ENCODE assay signal across 21 mouse cellular contexts in the genomic region with DNA sequence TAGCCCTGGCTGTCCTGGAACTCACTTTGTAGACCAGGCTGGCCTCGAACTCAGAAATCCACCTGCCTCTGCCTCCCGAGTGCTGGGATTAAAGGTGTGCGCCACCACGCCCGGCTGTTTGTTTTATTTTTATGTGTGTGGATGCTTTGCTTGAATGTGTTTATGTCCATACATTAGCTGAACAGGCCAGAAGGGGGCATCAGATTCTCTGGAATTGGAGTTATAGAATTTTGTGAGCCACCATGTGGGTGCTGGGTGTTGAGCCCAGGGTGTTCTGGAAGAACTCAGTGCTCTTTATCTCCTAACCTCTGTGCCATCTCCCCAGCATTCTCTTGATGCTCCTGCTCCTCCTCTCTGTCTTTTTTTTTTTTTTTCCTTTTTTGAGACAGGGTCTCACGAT. TPM values are rescaled to one million over a fixed set of nuclear protein-coding genes. Genes with fewer than 3 reads are reported as not detected.
A peak's percentile ranks its signal among the peaks of the same experiment; 100 is the strongest.
DNase-seq lines count a peak whose midpoint lies in the region; ATAC-seq and TF ChIP-seq lines count a peak whose summit lies in the region.
"Had no signal": no experiment of that assay in that cellular context is flagged by ENCODE, and none has a peak within 500 bp of the region (broad histone marks: within the 10 kb centered on the region; RNA-seq: fewer than 3 reads in every experiment).

No protein-coding gene starts in this region.

- WGBS in hindbrain, embryonic 11.5 days, result 81% methylated on average over 6 of the region's 6 CpGs

- dilution Hi-C loops in CH12.LX (cut with MboI; ENCODE audit: extremely low pct_ligation_motif_present, extremely low pct_unique_long_range_greater_than_20kb, low sequenced_read_pairs), result no loop called here

- no peak for TF ChIP-seq EP300 in CH12.LX (IDR thresholded peaks at IDR 0.05; ENCODE audit: low read length)

- H3K9ac ChIP-seq in CH12.LX (ENCODE audit: insufficient read depth, low read depth), result no peak overlapping the region
- no peak overlapping the region for H3K9ac ChIP-seq in hindbrain, embryonic 11.5 days (ENCODE audit: low read depth, low read length)
- H3K9ac ChIP-seq: embryonic facial prominence, embryonic 15.5 days; forebrain, embryonic 12.5 days; hindbrain, embryonic 15.5 days; lung, embryonic 15.5 days had no signal

- H3K79me2 ChIP-seq in CH12.LX (replicated peaks; ENCODE audit: control insufficient read depth, extremely low read depth, insufficient read depth, poor library complexity, severe bottlenecking), result no peaks in the 10 kb centered on the region

- peak; percentile 31 for TF ChIP-seq CTCF in layer of hippocampus, adult 2 months (conservative IDR thresholded peaks at IDR 0.05)
- peak in 1 of 2 experiments; percentile 59; a peak in 2 of 4 replicates for TF ChIP-seq CTCF in CH12.LX (conservative IDR thresholded peaks at IDR 0.05 in 1 of 2, IDR thresholded peaks at IDR 0.05 in 1 of 2; ENCODE audit: low read depth in 2 of 2, low read length in 2 of 2)

- no peaks in the 10 kb centered on the region for H3K4me1 ChIP-seq in CH12.LX (ENCODE audit: control insufficient read depth in 1 of 2, insufficient read depth in 2 of 2)
- H3K4me1 ChIP-seq in hindbrain, embryonic 11.5 days (replicated peaks; ENCODE audit: control insufficient read depth, insufficient read depth, low read length), result no peaks in the 10 kb centered on the region
- H3K4me1 ChIP-seq: embryonic facial prominence, embryonic 15.5 days; forebrain, embryonic 12.5 days; hindbrain, embryonic 15.5 days; lung, embryonic 15.5 days; midbrain, embryonic 10.5 days had no signal

- TF ChIP-seq POLR2A in CH12.LX (IDR thresholded peaks at IDR 0.05; ENCODE audit: low read depth, low read length), result no peak

- no peak overlapping the region for H3K4me2 ChIP-seq in CH12.LX (ENCODE audit: insufficient read depth, low read depth, poor library complexity, severe bottlenecking)
- no peak overlapping the region for H3K4me2 ChIP-seq in hindbrain, embryonic 11.5 days (replicated peaks; ENCODE audit: low read depth, low read length)
- H3K4me2 ChIP-seq: embryonic facial prominence, embryonic 15.5 days; forebrain, embryonic 12.5 days; heart, embryonic 11.5 days; hindbrain, embryonic 15.5 days; lung, embryonic 15.5 days had no signal

- in situ Hi-C loops in CH12.LX (cut with MboI; ENCODE audit: low pct_ligation_motif_present, low pct_unique_long_range_greater_than_20kb, low sequenced_read_pairs), result no loop called here

- DNase-seq in layer of hippocampus, adult 2 months (ENCODE audit: low spot score in 2 of 2), result no peak
- no peak for DNase-seq in layer of hippocampus, postnatal 36 days
- peak; percentile 59 for DNase-seq in 416B (ENCODE audit: low read depth)
- peak; percentile 30 for DNase-seq in CH12.LX (ENCODE audit: extremely low read depth)
- no peak for DNase-seq in right cerebral cortex, adult 18-20 months
- no peak for DNase-seq in hindbrain, embryonic 11.5 days (ENCODE audit: low spot score)
- DNase-seq: adrenal gland, adult 8-10 months; cerebellum, postnatal 10 days; gastrocnemius, postnatal 25 days; heart, postnatal 14 days; kidney, adult 9 months; left cerebral cortex, postnatal 4 days; right cerebral cortex, postnatal 4 days had no signal

- H3K9me3 ChIP-seq in CH12.LX (replicated peaks; ENCODE audit: low read length), result no peaks in the 10 kb centered on the region
- no peaks in the 10 kb centered on the region for H3K9me3 ChIP-seq in hindbrain, embryonic 11.5 days (ENCODE audit: control insufficient read depth, low read length)
- H3K9me3 ChIP-seq: embryonic facial prominence, embryonic 15.5 days; forebrain, embryonic 12.5 days; hindbrain, embryonic 15.5 days; lung, embryonic 15.5 days; midbrain, embryonic 10.5 days had no signal

- H3K4me3 ChIP-seq in layer of hippocampus, adult 2 months, result no peak overlapping the region
- H3K4me3 ChIP-seq in CH12.LX (replicated peaks in 1 of 3; ENCODE audit: low read depth in 2 of 3, low read length in 2 of 3, poor library complexity in 1 of 3), result no peak overlapping the region
- H3K4me3 ChIP-seq in hindbrain, embryonic 11.5 days (ENCODE audit: low read depth, low read length), result no peak overlapping the region
- H3K4me3 ChIP-seq: embryonic facial prominence, embryonic 15.5 days; forebrain, embryonic 12.5 days; hindbrain, embryonic 15.5 days; lung, embryonic 15.5 days; midbrain, embryonic 10.5 days had no signal

- H3K27me3 ChIP-seq in CH12.LX (replicated peaks), result no peaks in the 10 kb centered on the region
- no peaks in the 10 kb centered on the region for H3K27me3 ChIP-seq in hindbrain, embryonic 11.5 days (ENCODE audit: control insufficient read depth, insufficient read depth, low read length)
- H3K27me3 ChIP-seq: embryonic facial prominence, embryonic 15.5 days; forebrain, embryonic 12.5 days; hindbrain, embryonic 15.5 days; lung, embryonic 15.5 days had no signal

- peaks cover 1 to 17% of the 10 kb centered on the region in 2 experiments for H3K36me3 ChIP-seq in CH12.LX (replicated peaks in 1 of 2; ENCODE audit: control insufficient read depth in 1 of 2, insufficient read depth in 1 of 2, low read length in 1 of 2)
- no peaks in the 10 kb centered on the region for H3K36me3 ChIP-seq in hindbrain, embryonic 11.5 days (ENCODE audit: control insufficient read depth, insufficient read depth, low read length)
- H3K36me3 ChIP-seq: embryonic facial prominence, embryonic 15.5 days; forebrain, embryonic 12.5 days; hindbrain, embryonic 15.5 days; lung, embryonic 15.5 days; midbrain, embryonic 10.5 days had no signal

- 0 out of 2 replicates have a peak, but pooled peaks have one; percentile 26 for ATAC-seq in megakaryocyte progenitor cell, adult 5-6 weeks (replicated peaks; ENCODE audit: poor library complexity)
- ATAC-seq in hindbrain, embryonic 11.5 days (ENCODE audit: low FRiP score), result no peak

- H3K27ac ChIP-seq in layer of hippocampus, adult 2 months, result no peak overlapping the region
- H3K27ac ChIP-seq in CH12.LX (ENCODE audit: insufficient read depth, low read depth), result no peak overlapping the region
- H3K27ac ChIP-seq in hindbrain, embryonic 11.5 days (ENCODE audit: low read depth, low read length), result no peak overlapping the region
- H3K27ac ChIP-seq: embryonic facial prominence, embryonic 15.5 days; forebrain, embryonic 12.5 days; hindbrain, embryonic 15.5 days; lung, embryonic 15.5 days; midbrain, embryonic 10.5 days had no signal

- peak; percentile 35 for TF ChIP-seq RAD21 in CH12.LX (IDR thresholded peaks at IDR 0.05; ENCODE audit: low read depth, low read length)

TF ChIP-seq in CH12.LX, 34 proteins besides CTCF, POLR2A, EP300 and RAD21:
- TF ChIP-seq MXI1 (IDR thresholded peaks at IDR 0.05; ENCODE audit: low read depth, low read length) (no peak), SMC3 (IDR thresholded peaks at IDR 0.05; ENCODE audit: low read depth, low read length) (peak; percentile 40), UBTF (IDR thresholded peaks at IDR 0.05; ENCODE audit: low read depth, low read length) (no peak), PAX5 (IDR thresholded peaks at IDR 0.05; ENCODE audit: low read length) (no peak)

RNA-seq across cellular contexts. Expression of a gene that starts 7.4 kb away (rescaled TPM):
- 10 to 100 TPM; 17.7 to 20.9 TPM for total RNA-seq in layer of hippocampus, adult 2 months (2021)
- total RNA-seq in layer of hippocampus, postnatal 36 days (2021), result 10 to 100 TPM; 18.4 to 20.9 TPM
- total RNA-seq in CH12.LX (2012; rRNA removed) (10.2 and 12.3 TPM in 2 replicates), CH12.LX (2014; rRNA removed) (5.8 and 7.0 TPM in 2 replicates)
- polyA plus RNA-seq in CH12.LX (2012; ENCODE audit: insufficient read length, low read depth), result 3.4 and 3.9 TPM in 2 replicates
- total RNA-seq in megakaryocyte progenitor cell, adult 5-6 weeks (2015), result 3.3 and 3.5 TPM in 2 replicates
- 2.2 and 4.1 TPM in 2 replicates for total RNA-seq in megakaryocyte progenitor cell, adult 5-6 weeks (2017)
- polyA plus RNA-seq in hindbrain, embryonic 11.5 days (2014; fragmentation: Nextera tagmentation; extraction: Ambion mirVana), result 31.9 and 33.2 TPM in 2 replicates

RNA-seq across cellular contexts. Expression of a gene that starts 7.5 kb away (rescaled TPM):
- total RNA-seq in layer of hippocampus, adult 2 months (2021), result 100 to 1,000 TPM in 1 of 2 experiments, 10 to 100 TPM in 1; 97.1 to 103 TPM
- 10 to 100 TPM; 92.2 to 99.8 TPM for total RNA-seq in layer of hippocampus, postnatal 36 days (2021)
- total RNA-seq in CH12.LX (2012; rRNA removed) (56.1 and 63.4 TPM in 2 replicates), CH12.LX (2014; rRNA removed) (55.1 and 62.2 TPM in 2 replicates)
- 68.8 and 70.7 TPM in 2 replicates for polyA plus RNA-seq in CH12.LX (2012; ENCODE audit: insufficient read length, low read depth)
- 35.3 and 37.8 TPM in 2 replicates for total RNA-seq in megakaryocyte progenitor cell, adult 5-6 weeks (2015)
- 35.4 and 58.6 TPM in 2 replicates for total RNA-seq in megakaryocyte progenitor cell, adult 5-6 weeks (2017)
- 49.8 and 51.8 TPM in 2 replicates for polyA plus RNA-seq in hindbrain, embryonic 11.5 days (2014; fragmentation: Nextera tagmentation; extraction: Ambion mirVana)

RNA-seq across cellular contexts. Expression of a gene that starts 30.5 kb away (rescaled TPM):
- 1 to 10 TPM in 1 of 2 experiments, under 1 TPM in 1; 0.91 to 1.6 TPM for total RNA-seq in layer of hippocampus, adult 2 months (2021)
- total RNA-seq in layer of hippocampus, postnatal 36 days (2021), result 1 to 10 TPM in 1 of 2 experiments, under 1 TPM in 1; 0.65 to 1.2 TPM
- 0.97 and 1.6 TPM in 2 replicates for total RNA-seq in CH12.LX (2012; rRNA removed)
- total RNA-seq in CH12.LX (2014; rRNA removed), result 1.3 and 1.4 TPM in 2 replicates
- 1.5 TPM in 1 of 2 replicates, not detected in the other for polyA plus RNA-seq in CH12.LX (2012; ENCODE audit: insufficient read length, low read depth)
- not detected in 2 replicates for total RNA-seq in megakaryocyte progenitor cell, adult 5-6 weeks (2015)
- 0.78 TPM in 1 of 2 replicates, not detected in the other for total RNA-seq in megakaryocyte progenitor cell, adult 5-6 weeks (2017)
- polyA plus RNA-seq in hindbrain, embryonic 11.5 days (2014; fragmentation: Nextera tagmentation; extraction: Ambion mirVana), result 0.66 TPM in 1 of 2 replicates, not detected in the other
- total RNA-seq: heart, postnatal 14 days; left cerebral cortex, postnatal 4 days had no signal
- polyA plus RNA-seq: neural tube, embryonic 14.5 days had no signal

RNA-seq across cellular contexts. Expression of a gene that starts 30.6 kb away (rescaled TPM):
- 1 to 10 TPM; 4.9 to 5.6 TPM for total RNA-seq in layer of hippocampus, adult 2 months (2021)
- total RNA-seq in layer of hippocampus, postnatal 36 days (2021), result 1 to 10 TPM; 6.5 to 8.2 TPM
- total RNA-seq in CH12.LX (2012; rRNA removed) (41.3 and 57.2 TPM in 2 replicates), CH12.LX (2014; rRNA removed) (44.4 and 51.6 TPM in 2 replicates)
- 34.2 and 46.5 TPM in 2 replicates for polyA plus RNA-seq in CH12.LX (2012; ENCODE audit: insufficient read length, low read depth)
- 12.3 and 23.4 TPM in 2 replicates for total RNA-seq in megakaryocyte progenitor cell, adult 5-6 weeks (2015)
- 17.4 and 19.5 TPM in 2 replicates for total RNA-seq in megakaryocyte progenitor cell, adult 5-6 weeks (2017)
- 31.4 and 36.8 TPM in 2 replicates for polyA plus RNA-seq in hindbrain, embryonic 11.5 days (2014; fragmentation: Nextera tagmentation; extraction: Ambion mirVana)

RNA-seq across cellular contexts. Expression of a gene that starts 56.6 kb away (rescaled TPM):
- 10 to 100 TPM; 15.7 to 18.3 TPM for total RNA-seq in layer of hippocampus, adult 2 months (2021)
- total RNA-seq in layer of hippocampus, postnatal 36 days (2021), result 10 to 100 TPM; 16.8 to 17.4 TPM
- total RNA-seq in CH12.LX (2012; rRNA removed), result 40.2 and 52.0 TPM in 2 replicates
- 35.1 and 40.6 TPM in 2 replicates for total RNA-seq in CH12.LX (2014; rRNA removed)
- polyA plus RNA-seq in CH12.LX (2012; ENCODE audit: insufficient read length, low read depth), result 41.2 and 41.6 TPM in 2 replicates
- total RNA-seq in megakaryocyte progenitor cell, adult 5-6 weeks (2015), result 16.3 and 21.1 TPM in 2 replicates
- 28.7 and 36.5 TPM in 2 replicates for total RNA-seq in megakaryocyte progenitor cell, adult 5-6 weeks (2017)
- polyA plus RNA-seq in hindbrain, embryonic 11.5 days (2014; fragmentation: Nextera tagmentation; extraction: Ambion mirVana), result 21.9 and 22.4 TPM in 2 replicates

Comparison
In these comparisons a context has a peak if more than half of its experiments do, and no peak if none do; other contexts are left out.
1. DNase-seq: peak in 416B (single experiment) and CH12.LX (single experiment); none in layer of hippocampus, adult 2 months (0 of 2), layer of hippocampus, postnatal 36 days (0 of 2), right cerebral cortex, adult 18-20 months (single experiment) and hindbrain, embryonic 11.5 days (single experiment).